Mouse (Mus musculus) forebrain, embryonic 13.5 days (tissue): ENCODE measurements at regions not wholly inside any gene's neighbourhood (a gene's known extent, or its start where the extent isn't known, plus 50 kb on each side); places are given as distances from the start of the nearest gene placed in this dataset.

Source experiments
- ATAC-seq: fragments of 200-750 bp; cut with Nextera tagmentation; 2 replicates; pipeline ENCODE4 v1.8.0; 2017
- H3K27ac ChIP-seq: fragments of 300-500 bp; sonication (generic); 2 replicates; pipeline ENCODE4 v1.5.1; 2015; ENCODE audit warnings: inconsistent platforms, mild to moderate bottlenecking, moderate library complexity
- H3K27me3 ChIP-seq: fragments of 300-500 bp; sonication (generic); 2 replicates; pipeline ENCODE4 v1.6.1; 2015; ENCODE audit warnings: mild to moderate bottlenecking, inconsistent platforms
- H3K36me3 ChIP-seq: fragments of 300-500 bp; sonication (generic); 2 replicates; pipeline ENCODE4 v1.6.1; 2015; ENCODE audit warnings: mild to moderate bottlenecking, inconsistent platforms; ENCODE audit not compliant: poor library complexity, severe bottlenecking
- H3K4me1 ChIP-seq: fragments of 300-500 bp; sonication (generic); 2 replicates; pipeline ENCODE4 v1.6.1; 2015; ENCODE audit warnings: inconsistent platforms
- H3K4me2 ChIP-seq: fragments of 300-500 bp; sonication (generic); 2 replicates; pipeline ENCODE4 v1.6.1; 2015; ENCODE audit warnings: inconsistent platforms, mild to moderate bottlenecking, moderate library complexity
- H3K4me3 ChIP-seq: fragments of 300-500 bp; sonication (generic); 2 replicates; pipeline ENCODE4 v1.5.1; 2015; ENCODE audit warnings: mild to moderate bottlenecking, inconsistent platforms
- H3K9ac ChIP-seq: fragments of 300-500 bp; sonication (generic); 2 replicates; pipeline ENCODE4 v1.6.1; 2015; ENCODE audit warnings: mild to moderate bottlenecking, inconsistent platforms
- H3K9me3 ChIP-seq: fragments of 300-500 bp; sonication (generic); replicated peaks from 2 replicates; pipeline ENCODE4 v1.6.1; 2016; ENCODE audit warnings: inconsistent platforms
- WGBS: fragments of 180-500 bp; shearing (Covaris S2); methylation state at CpG from one replicate; pipeline ENCODE4 v1.1.7; 2015; 5-methylcytosine and 5-hydroxymethylcytosine counted together

DNA sequence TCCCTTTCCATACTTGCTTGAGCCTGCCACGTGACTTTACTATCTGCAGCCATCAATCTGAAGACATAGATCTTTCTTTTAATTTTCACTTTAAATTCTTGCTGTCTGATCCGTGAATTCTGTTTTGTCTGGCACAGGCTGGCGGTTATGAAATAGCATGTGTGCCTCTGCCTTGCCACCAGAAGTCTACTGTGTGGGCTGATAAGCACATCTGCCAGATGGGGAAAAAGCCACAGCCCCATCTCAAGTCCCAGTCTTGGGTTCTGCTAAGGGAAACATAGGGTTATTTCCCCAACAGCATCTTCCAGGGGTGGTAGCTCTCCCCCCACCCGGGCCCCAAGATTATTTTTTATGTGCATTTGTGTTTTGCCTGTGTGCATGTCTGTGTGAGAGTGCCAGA is 480.1 kb downstream of the Ajap1 start:
- Histone ChIP-seq H3K27me3 (peaks cover 6% of the 10 kb centered on the region), H3K27ac (no peak overlapping the region), H3K36me3 (no peaks in the 10 kb centered on the region), H3K4me3 (no peak overlapping the region), H3K4me1 (peaks cover 6% of the 10 kb centered on the region), H3K9ac (no peak overlapping the region), H3K4me2 (no peak overlapping the region), H3K9me3 (no peaks in the 10 kb centered on the region)
- 89% methylated on average over 4 of the region's 4 CpGs for WGBS
- ATAC-seq = no peak

DNA sequence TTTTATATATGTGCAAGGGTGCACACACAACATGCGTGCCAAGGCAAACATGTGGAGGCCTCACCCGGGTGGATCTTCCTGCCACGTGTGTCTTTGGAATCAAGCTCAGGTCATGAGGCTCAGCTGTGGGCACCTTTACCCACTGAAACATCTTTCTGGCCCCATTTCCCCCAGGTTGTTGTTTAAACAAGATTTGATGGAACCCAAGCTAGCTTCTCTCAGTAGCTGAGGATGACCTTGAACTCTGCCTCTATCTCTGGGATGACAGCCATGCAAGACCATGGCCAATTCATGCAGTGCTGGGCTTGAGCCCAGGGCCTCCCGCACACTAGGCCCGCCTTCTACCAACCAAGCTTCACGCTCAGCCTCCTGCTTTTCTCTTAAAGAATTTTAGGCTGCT is 480.9 kb downstream of the Ajap1 start:
- H3K9me3 ChIP-seq = no peaks in the 10 kb centered on the region
- peaks cover 6% of the 10 kb centered on the region for H3K27me3 ChIP-seq
- no peak overlapping the region for H3K4me3 ChIP-seq
- H3K36me3 ChIP-seq = no peaks in the 10 kb centered on the region
- ATAC-seq = no peak
- H3K4me1 ChIP-seq = peaks cover 6% of the 10 kb centered on the region
- H3K4me2 ChIP-seq = no peak overlapping the region
- H3K27ac ChIP-seq = no peak overlapping the region
- 85% methylated on average over 6 of the region's 6 CpGs for WGBS
- H3K9ac ChIP-seq = no peak overlapping the region

DNA sequence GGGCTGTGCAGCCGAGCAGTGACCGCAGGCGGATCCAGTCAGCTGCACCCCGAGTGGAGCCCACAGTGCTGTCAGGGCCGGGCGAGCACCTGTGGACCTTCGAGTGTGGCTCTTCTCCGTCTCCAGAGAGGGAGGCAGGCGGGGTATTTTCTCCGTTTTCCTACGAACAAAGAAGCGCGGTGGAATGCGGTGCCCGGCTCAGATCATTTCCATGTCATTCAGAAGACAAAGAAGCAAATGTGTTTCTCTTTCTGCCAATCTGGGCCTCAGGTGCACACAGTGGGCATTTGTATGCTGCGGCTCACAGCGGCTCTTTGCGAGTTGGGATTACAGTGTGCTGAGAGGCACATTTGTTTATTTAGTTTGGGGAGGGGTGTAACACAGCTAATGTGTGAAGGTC is 483.1 kb downstream of the Ajap1 start:
- Histone ChIP-seq H3K27ac (no peak overlapping the region), H3K9ac (no peak overlapping the region)

DNA sequence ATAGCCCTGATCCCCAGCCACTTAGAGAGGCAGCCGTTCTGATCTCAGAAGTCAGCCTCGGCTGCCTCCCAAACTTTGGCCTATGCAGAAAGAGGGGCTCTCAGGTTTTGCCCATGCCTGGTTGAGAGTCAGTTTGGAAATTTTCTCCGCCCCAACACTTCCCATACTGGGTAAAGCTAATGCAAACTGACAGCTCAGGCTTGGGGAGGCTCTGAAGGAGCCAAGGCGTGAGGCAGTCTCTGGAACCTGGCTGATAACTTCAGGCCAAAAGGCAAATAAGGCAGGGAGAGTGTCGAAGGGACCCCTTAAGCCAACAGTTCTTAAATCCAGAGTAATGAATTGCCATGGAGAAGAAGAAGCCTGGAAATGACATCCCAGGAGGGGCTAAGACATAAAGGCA is 485.4 kb downstream of the Ajap1 start:
- Histone ChIP-seq H3K4me3 (no peak overlapping the region), H3K4me2 (no peak overlapping the region), H3K27ac (no peak overlapping the region), H3K4me1 (peaks cover 6% of the 10 kb centered on the region), H3K9me3 (no peaks in the 10 kb centered on the region), H3K9ac (no peak overlapping the region), H3K27me3 (peaks cover 6% of the 10 kb centered on the region; the same call in 1 of the 2 replicates), H3K36me3 (no peaks in the 10 kb centered on the region)
- ATAC-seq = no peak
- 90% methylated on average over 5 of the region's 5 CpGs for WGBS

More for the DNA sequence above, 483.1 kb downstream of the Ajap1 start:
- Histone ChIP-seq H3K36me3 (no peaks in the 10 kb centered on the region), H3K27me3 (peaks cover 6% of the 10 kb centered on the region), H3K4me1 (peaks cover 6% of the 10 kb centered on the region), H3K4me2 (no peak overlapping the region), H3K9me3 (no peaks in the 10 kb centered on the region), H3K4me3 (no peak overlapping the region)
- no peak for ATAC-seq
- 46% methylated on average over 18 of the region's 18 CpGs for WGBS

DNA sequence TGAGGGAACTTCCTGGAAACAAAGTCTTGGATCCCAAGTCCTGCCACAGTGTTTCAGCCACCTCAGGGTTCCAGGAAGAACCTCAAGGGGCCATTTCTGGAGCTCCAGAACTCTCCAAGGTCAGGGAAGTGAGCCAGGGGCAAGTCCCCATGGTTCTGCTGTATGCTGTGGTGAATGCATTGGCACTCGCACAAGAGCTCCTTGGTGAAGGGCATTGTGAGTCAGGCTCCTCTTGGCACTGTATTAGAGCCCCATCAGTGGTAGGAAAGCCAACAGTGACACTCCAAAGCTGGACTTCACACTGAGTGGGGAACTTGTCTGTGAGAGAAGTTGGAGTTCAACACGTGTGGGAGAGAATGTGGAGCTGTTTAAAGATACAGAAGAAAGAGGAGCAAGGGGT is 486.0 kb downstream of the Ajap1 start:
- H3K4me3 ChIP-seq = no peak overlapping the region
- H3K27me3 ChIP-seq = peaks cover 6% of the 10 kb centered on the region; the same call in 1 of the 2 replicates
- H3K36me3 ChIP-seq = no peaks in the 10 kb centered on the region
- WGBS = 77% methylated on average over 2 of the region's 2 CpGs
- no peak for ATAC-seq
- H3K4me1 ChIP-seq = peaks cover 6% of the 10 kb centered on the region
- H3K4me2 ChIP-seq = no peak overlapping the region
- H3K27ac ChIP-seq = no peak overlapping the region
- no peaks in the 10 kb centered on the region for H3K9me3 ChIP-seq
- H3K9ac ChIP-seq = no peak overlapping the region

DNA sequence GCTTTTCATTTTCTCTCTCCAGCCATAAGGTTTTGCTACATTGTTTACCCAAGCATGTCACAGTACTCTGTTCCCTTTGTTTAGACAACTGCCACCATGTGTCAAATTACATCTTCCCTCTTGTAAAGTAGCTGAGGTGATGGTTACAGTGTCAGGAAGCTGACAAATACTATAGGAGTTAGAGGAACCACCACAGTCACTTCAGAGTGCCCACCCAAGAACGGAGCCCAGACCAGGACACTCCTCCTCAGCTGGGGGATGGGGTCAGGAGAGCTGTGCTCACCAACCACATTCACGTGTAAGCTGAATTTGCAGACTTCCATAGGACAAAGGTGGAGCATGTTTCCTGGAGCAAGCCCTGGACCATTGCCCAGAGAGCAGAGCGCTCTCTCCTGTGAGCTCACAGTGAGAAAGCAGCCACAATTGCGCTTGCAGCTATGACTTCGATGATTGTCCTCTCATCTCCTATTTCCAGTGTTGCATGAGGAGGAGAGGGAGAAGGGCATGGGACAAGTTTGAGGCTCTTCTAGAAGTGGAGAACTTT is 487.5 kb downstream of the Ajap1 start:
- 72% methylated on average over 5 of the region's 5 CpGs for WGBS
- Histone ChIP-seq H3K36me3 (no peaks in the 10 kb centered on the region), H3K4me1 (peaks cover 7% of the 10 kb centered on the region), H3K9me3 (no peaks in the 10 kb centered on the region), H3K9ac (no peak overlapping the region), H3K27ac (no peak overlapping the region), H3K4me2 (no peak overlapping the region), H3K4me3 (no peak overlapping the region), H3K27me3 (peaks cover 6% of the 10 kb centered on the region; the same call in 1 of the 2 replicates)
- no peak for ATAC-seq

DNA sequence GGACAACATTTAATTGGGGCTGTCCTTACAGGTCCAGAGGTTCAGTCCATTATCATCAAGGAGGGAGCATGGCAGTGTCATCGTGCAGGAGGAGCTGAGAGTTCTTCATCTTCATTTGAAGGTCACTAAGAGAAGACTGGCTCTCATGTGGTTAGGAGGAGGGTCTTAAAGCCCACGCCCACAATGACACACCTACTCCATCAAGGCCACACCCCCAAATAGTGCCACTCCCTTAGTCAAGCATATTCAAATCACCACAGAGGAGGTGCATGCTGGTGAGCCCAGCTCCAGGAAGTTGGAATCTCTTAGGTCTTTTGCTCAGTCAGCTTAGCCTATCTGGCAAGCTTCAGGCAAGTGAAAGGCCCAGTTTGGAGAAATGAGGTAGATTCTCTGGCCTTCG is 488.4 kb downstream of the Ajap1 start:
- Histone ChIP-seq H3K9me3 (no peaks in the 10 kb centered on the region), H3K4me1 (peaks cover 7% of the 10 kb centered on the region; the same call in 1 of the 2 replicates), H3K27ac (no peak overlapping the region), H3K36me3 (no peaks in the 10 kb centered on the region), H3K27me3 (peaks cover 6% of the 10 kb centered on the region; the same call in 1 of the 2 replicates), H3K4me2 (no peak overlapping the region), H3K4me3 (no peak overlapping the region), H3K9ac (no peak overlapping the region)
- no peak for ATAC-seq
- 82% methylated on average over 3 of the region's 3 CpGs for WGBS

DNA sequence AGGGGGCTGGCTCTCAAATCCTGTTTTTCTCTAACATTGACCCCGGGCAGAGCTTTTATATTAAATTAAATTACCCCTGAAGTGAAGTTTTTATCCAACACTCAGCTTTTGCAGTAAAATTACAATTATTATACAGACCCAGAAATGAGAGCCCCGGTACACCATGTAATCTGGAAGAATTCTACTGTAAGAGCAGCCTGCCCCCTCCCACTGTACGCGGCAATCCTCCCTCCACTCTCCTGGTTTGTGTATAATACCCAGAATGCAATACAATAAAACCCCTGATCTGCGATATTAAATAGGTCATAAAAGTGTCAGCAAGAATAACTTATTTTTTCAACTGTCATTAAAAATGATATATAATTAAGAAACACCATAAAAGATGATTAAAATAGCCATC is 492.3 kb downstream of the Ajap1 start:
- Histone ChIP-seq H3K4me2 (no peak overlapping the region), H3K9me3 (no peaks in the 10 kb centered on the region), H3K9ac (no peak overlapping the region), H3K36me3 (no peaks in the 10 kb centered on the region), H3K27ac (no peak overlapping the region), H3K4me1 (peaks cover 7% of the 10 kb centered on the region; the same call in 1 of the 2 replicates), H3K27me3 (no peaks in the 10 kb centered on the region), H3K4me3 (no peak overlapping the region)
- WGBS = 69% methylated on average over 5 of the region's 5 CpGs
- no peak for ATAC-seq

DNA sequence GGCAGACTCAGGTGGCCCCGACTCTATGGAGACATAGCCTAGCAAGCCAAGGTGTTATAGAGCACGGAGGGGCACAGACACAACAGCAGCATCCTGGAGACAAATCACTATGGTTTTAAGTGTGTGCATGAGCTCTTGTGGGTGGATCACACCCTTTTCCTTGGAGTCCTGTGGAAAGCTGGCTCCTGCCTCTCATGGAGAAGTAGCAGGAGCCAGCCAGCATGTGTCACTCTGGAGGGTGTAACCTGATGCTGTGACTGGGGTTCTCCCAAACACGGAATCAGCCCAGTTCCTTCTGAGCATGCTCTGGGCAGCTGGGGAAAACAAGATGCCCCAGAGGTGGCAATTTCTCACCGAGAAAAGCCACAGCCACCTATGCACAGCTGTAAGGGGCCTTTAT is 494.9 kb downstream of the Ajap1 start:
- 77% methylated on average over 4 of the region's 4 CpGs for WGBS
- Histone ChIP-seq H3K27ac (no peak overlapping the region), H3K4me2 (no peak overlapping the region)

DNA sequence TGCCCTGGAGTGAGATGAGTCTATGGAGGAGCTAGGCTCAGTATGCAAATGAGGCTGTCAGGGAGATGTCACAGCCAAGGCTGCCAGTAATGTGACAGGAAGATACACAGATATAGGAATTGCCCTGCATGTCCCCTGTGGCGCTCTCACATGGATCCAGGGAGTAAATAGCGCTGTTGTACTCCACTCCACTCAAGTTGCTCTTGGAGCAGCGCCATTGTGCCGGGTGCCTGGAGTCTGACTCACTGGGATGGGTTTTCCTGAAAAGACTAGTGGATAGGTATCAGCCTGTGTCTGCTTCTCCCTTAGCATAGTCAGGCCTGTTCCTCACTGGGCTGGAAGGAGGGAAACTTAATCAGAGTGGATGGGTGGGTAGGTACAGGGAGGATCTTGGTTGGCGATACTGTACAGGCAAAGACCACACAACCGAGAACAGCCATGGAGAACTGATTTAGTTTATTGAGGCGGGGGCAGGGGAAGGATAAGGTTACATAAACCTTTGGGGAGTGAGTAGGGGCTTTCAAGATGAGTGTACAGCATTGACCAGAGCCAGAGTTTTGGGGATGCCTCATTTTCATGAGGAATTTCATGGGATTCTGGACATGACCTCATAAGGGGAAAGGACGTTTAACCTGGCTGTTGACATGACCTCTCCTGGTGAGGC is 497.5 kb upstream of the Kcnab2 start:
- Histone ChIP-seq H3K9ac (no peak overlapping the region), H3K4me3 (no peak overlapping the region), H3K27ac (no peak overlapping the region), H3K4me2 (no peak overlapping the region), H3K4me1 (no peaks in the 10 kb centered on the region), H3K9me3 (no peaks in the 10 kb centered on the region), H3K27me3 (no peaks in the 10 kb centered on the region), H3K36me3 (no peaks in the 10 kb centered on the region)
- WGBS = 86% methylated on average over 8 of the region's 8 CpGs
- no peak for ATAC-seq

More for the DNA sequence above, 494.9 kb downstream of the Ajap1 start:
- no peak for ATAC-seq
- Histone ChIP-seq H3K9ac (no peak overlapping the region), H3K4me1 (peaks cover 7% of the 10 kb centered on the region; the same call in 1 of the 2 replicates), H3K36me3 (no peaks in the 10 kb centered on the region), H3K27me3 (no peaks in the 10 kb centered on the region), H3K4me3 (no peak overlapping the region), H3K9me3 (no peaks in the 10 kb centered on the region)

DNA sequence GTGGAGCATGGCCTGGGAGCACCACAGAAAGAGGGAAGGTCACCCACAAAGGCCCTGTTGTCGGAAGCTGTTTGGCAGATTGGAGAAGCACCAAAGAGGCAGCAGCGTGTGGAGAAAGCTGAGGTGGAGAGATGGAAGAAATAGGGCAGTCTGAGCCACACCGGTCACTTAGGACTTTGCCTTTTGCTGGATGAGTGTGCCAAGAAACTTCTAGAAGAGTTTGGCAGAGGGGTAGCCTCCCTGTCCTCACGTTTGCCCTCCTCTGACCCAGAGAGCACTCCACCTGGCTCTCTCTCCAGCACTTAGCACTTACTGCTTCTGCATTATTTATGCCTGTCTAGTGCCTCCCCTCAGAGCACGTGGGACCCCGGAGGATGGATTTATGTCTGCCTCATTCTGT is 485.3 kb upstream of the Kcnab2 start:
- Histone ChIP-seq H3K4me1 (no peaks in the 10 kb centered on the region), H3K9me3 (no peaks in the 10 kb centered on the region), H3K4me3 (no peak overlapping the region), H3K4me2 (no peak overlapping the region), H3K27ac (no peak overlapping the region), H3K9ac (no peak overlapping the region), H3K36me3 (no peaks in the 10 kb centered on the region), H3K27me3 (no peaks in the 10 kb centered on the region)
- 82% methylated on average over 6 of the region's 6 CpGs for whole genome bisulfite sequencing
- ATAC-seq = no peak

DNA sequence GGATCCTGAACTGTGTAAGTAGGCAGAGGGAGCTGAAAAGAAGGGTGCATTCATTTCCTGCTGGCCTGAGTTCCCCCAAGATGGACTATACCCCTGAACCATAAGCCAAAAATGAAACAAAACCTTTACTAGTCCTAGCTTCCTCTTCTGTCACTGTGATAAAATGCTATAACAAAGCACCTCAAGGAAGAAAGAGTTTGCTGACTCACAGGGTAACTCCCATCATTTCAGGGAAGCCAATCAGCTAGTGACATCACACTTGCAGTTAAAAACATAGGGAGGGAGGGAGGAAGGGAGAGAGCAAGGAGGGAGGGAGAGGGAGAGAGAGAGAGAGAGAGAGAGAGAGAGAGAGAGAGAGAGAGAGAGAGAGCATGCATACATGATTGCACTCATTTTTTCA is 484.5 kb upstream of the Kcnab2 start:
- Histone ChIP-seq H3K9ac (no peak overlapping the region), H3K4me3 (no peak overlapping the region), H3K27me3 (no peaks in the 10 kb centered on the region), H3K4me1 (no peaks in the 10 kb centered on the region), H3K4me2 (no peak overlapping the region), H3K27ac (no peak overlapping the region), H3K9me3 (no peaks in the 10 kb centered on the region), H3K36me3 (no peaks in the 10 kb centered on the region)
- no peak for ATAC-seq

DNA sequence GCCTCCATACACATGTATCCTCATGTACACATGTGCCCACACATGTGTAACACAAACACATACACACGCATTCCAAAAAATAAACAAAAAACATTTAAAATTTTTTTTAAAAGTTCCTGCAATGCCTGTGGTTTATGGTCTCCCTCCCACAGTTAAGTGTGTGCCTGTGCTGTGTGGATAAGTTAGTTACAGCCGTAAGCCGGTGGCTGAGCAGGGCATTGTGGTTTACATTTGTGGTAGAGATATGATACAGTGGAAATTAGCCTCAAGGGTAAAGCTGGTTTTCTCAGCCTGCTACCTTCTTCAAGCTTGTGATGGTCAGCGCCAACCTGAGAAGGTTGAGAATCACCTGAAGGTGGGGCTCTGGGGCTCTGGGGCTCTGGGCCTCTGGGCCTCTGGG is 484.0 kb upstream of the Kcnab2 start:
- Histone ChIP-seq H3K9ac (no peak overlapping the region), H3K9me3 (no peaks in the 10 kb centered on the region), H3K36me3 (no peaks in the 10 kb centered on the region), H3K27ac (no peak overlapping the region), H3K4me1 (no peaks in the 10 kb centered on the region), H3K4me3 (no peak overlapping the region), H3K4me2 (no peak overlapping the region), H3K27me3 (no peaks in the 10 kb centered on the region)
- 96% methylated on average over 4 of the region's 4 CpGs for WGBS
- ATAC-seq = no peak
